Mouse (Mus musculus) lung, embryonic 14.5 days (tissue): Measurements from ENCODE around the gene Eln. TPM values are rescaled to one million over a fixed set of nuclear protein-coding genes. Genes with fewer than 3 reads are reported as not detected.
A peak's percentile ranks its signal among the peaks of the same experiment; 100 is the strongest.

ENCODE experiments used
- ATAC-seq: fragments of 200-750 bp; cut with Nextera tagmentation; 2 replicates; pipeline ENCODE4 v1.8.0; 2017; ENCODE audit warnings: mild to moderate bottlenecking, moderate TSS enrichment, moderate library complexity; ENCODE audit not compliant: insufficient read depth
- DNase-seq: peaks from one replicate; pipeline ENCODE4 v3.0.0-alpha.2; 2015
- H3K27ac ChIP-seq: fragments of 300-500 bp; sonication (generic); 2 replicates; pipeline ENCODE4 v1.5.1; 2014; ENCODE audit warnings: low read depth, mild to moderate bottlenecking, moderate library complexity
- H3K27me3 ChIP-seq: fragments of 300-500 bp; sonication (generic); 2 replicates; pipeline ENCODE4 v1.6.1; 2014; ENCODE audit warnings: low read length, control low read depth; ENCODE audit not compliant: insufficient read depth
- H3K36me3 ChIP-seq: fragments of 300-500 bp; sonication (generic); 2 replicates; pipeline ENCODE4 v1.6.1; 2014; ENCODE audit warnings: control low read depth; ENCODE audit not compliant: insufficient read depth
- H3K4me1 ChIP-seq: fragments of 300-500 bp; sonication (generic); 2 replicates; pipeline ENCODE4 v1.6.1; 2014; ENCODE audit warnings: antibody characterized with exemption, control low read depth; ENCODE audit not compliant: insufficient read depth
- H3K4me2 ChIP-seq: fragments of 300-500 bp; sonication (generic); 2 replicates; pipeline ENCODE4 v1.6.1; 2014; ENCODE audit warnings: mild to moderate bottlenecking
- H3K4me3 ChIP-seq: fragments of 300-500 bp; sonication (generic); 2 replicates; pipeline ENCODE4 v1.5.1; 2014; ENCODE audit warnings: low read depth, low read length
- H3K9ac ChIP-seq: fragments of 300-500 bp; sonication (generic); 2 replicates; pipeline ENCODE4 v1.6.1; 2014
- H3K9me3 ChIP-seq: fragments of 300-500 bp; sonication (generic); 2 replicates; pipeline ENCODE4 v1.6.1; 2016; ENCODE audit warnings: low read depth, low read length, control low read depth
- CTCF ChIP-seq: IDR thresholded peaks from 2 replicates; pipeline ENCODE4 v1.5.1; 2016; ENCODE audit warnings: antibody characterized with exemption, low read depth
- WGBS: fragments of 180-500 bp; shearing (Covaris S2); extraction: QIAGEN DNeasy Blood & Tissue Kit; methylation state at CpG from one replicate; pipeline ENCODE4 v1.1.7; 2014; 5-methylcytosine and 5-hydroxymethylcytosine counted together
- polyA plus RNA-seq: library from polyadenylated mRNA; unstranded; fragments of >200 nt; fragmentation: Nextera tagmentation; extraction: Ambion mirVana; gene quantifications from 2 replicates; pipeline ENCODE4 v1.2.1, GENCODE M21; 2014

Gene Eln
- polyA plus RNA-seq, 1 experiment from 2014 or later = 196 TPM

DNA sequence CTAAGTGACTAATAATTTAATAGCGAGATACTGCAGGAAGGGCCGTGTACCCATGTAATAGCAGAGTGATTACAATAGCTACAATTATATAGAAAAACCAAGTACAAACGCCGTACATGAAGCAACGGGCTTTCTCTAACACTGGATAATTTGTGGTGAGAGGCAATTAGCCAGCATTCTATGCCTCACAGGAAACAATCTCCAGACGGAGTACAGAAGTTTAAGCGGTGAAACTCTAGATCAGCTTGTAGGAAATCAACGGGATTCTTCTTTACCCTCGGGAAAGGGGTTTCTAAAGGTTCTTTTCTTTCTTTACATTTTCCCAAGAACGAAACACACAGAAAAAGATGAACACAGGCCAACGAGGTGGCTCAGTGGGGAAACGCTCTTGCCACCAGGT is 29.4 kb upstream of the Eln start:
- no peak overlapping the region for H3K27ac ChIP-seq
- no peak for ATAC-seq
- H3K27me3 ChIP-seq = no peaks in the 10 kb centered on the region
- H3K9me3 ChIP-seq = no peaks in the 10 kb centered on the region
- no peak for TF ChIP-seq CTCF
- 0 out of 2 replicates have a peak, but pooled peaks cover 2% of the 10 kb centered on the region for H3K4me1 ChIP-seq
- H3K4me3 ChIP-seq = no peak overlapping the region
- no peak for DNase-seq
- no peak overlapping the region for H3K9ac ChIP-seq
- H3K4me2 ChIP-seq = no peak overlapping the region
- no peaks in the 10 kb centered on the region for H3K36me3 ChIP-seq
- 80% methylated on average over 12 of the region's 12 CpGs for WGBS

DNA sequence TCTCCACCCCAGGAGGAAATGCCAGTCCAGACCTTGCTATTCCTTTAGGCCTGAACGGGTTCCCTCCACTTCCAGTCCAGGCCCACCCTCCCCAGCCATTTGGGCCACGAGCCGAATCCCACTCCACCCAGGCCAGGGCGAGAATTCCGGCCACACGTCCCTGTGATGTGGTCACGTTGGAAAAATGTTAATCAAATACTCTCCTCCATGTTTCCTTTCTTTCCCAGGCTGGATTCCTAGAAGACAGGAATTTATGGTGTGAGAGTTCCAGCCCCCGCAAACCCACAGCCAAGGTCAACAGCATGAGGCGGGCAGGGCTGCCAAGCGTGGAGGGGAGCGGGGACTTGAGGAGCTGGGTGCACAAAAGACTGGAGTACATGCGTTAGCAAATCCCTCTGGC is 25.4 kb upstream of the Eln start:
- WGBS = 61% methylated on average over 12 of the region's 12 CpGs
- H3K9me3 ChIP-seq = no peaks in the 10 kb centered on the region
- H3K36me3 ChIP-seq = no peaks in the 10 kb centered on the region
- no peak overlapping the region for H3K9ac ChIP-seq
- ATAC-seq (peak; percentile 46; the same call in 1 of the 2 replicates), DNase-seq (peak; percentile 39)
- no peak overlapping the region for H3K4me3 ChIP-seq
- no peak for TF ChIP-seq CTCF
- no peak overlapping the region for H3K4me2 ChIP-seq
- H3K27ac ChIP-seq = 0 out of 2 replicates have a peak overlapping the region, but pooled peaks have one; percentile 18
- 0 out of 2 replicates have a peak, but pooled peaks cover 4% of the 10 kb centered on the region for H3K4me1 ChIP-seq
- no peaks in the 10 kb centered on the region for H3K27me3 ChIP-seq

DNA sequence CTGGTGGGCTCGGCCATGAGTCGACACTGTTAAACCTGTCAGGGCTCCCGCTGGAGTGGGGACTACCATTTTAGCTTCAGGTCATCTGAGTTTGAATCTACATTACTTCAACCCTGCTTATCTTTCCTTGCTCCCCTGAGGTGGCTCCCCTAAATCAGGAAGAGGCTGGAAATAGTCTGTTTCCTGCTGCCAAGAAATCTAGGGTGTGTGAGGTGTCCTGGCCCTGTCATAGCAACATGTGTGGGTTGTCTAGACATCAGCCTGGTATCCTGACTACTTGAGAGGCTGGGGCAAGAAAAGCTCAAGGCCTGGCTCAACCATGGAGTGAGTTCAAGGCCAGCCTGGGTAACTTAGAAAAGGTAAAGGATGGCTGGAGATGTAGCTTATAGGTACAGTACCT is 24.6 kb upstream of the Eln start:
- Histone ChIP-seq H3K4me2 (no peak overlapping the region), H3K27ac (peak overlapping the region; percentile 51; the same call in 1 of the 2 replicates), H3K9ac (no peak overlapping the region), H3K9me3 (no peaks in the 10 kb centered on the region), H3K4me1 (0 out of 2 replicates have a peak, but pooled peaks cover 4% of the 10 kb centered on the region), H3K27me3 (no peaks in the 10 kb centered on the region), H3K36me3 (no peaks in the 10 kb centered on the region), H3K4me3 (no peak overlapping the region)
- ATAC-seq (no peak), DNase-seq (no peak)
- 68% methylated on average over 3 of the region's 3 CpGs for WGBS
- TF ChIP-seq CTCF = no peak

DNA sequence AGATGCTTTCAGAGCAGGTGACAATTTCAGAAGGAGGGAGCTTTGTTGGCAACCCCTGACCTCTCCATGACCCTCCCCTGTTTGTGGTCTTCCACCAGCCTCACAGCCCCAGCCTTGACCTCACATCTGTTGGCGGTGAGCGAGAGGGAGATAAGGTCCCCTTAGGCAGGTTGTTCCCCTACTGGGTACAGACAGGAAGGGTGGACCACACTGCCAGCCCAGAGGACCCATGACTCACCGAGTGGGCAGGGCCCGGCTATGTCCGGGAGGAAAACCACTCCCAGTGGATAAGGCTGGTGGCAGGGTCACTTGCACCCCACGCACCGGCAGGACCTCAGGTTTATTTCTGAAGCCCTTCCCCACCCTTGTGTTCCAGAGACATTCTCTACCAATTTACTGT is 22.1 kb upstream of the Eln start:
- Histone ChIP-seq H3K27ac (no peak overlapping the region), H3K9ac (no peak overlapping the region), H3K27me3 (no peaks in the 10 kb centered on the region), H3K4me1 (0 out of 2 replicates have a peak, but pooled peaks cover 4% of the 10 kb centered on the region), H3K4me2 (no peak overlapping the region), H3K36me3 (no peaks in the 10 kb centered on the region), H3K4me3 (no peak overlapping the region), H3K9me3 (no peaks in the 10 kb centered on the region)
- ATAC-seq (no peak), DNase-seq (no peak)
- WGBS = 53% methylated on average over 7 of the region's 7 CpGs
- no peak for TF ChIP-seq CTCF

DNA sequence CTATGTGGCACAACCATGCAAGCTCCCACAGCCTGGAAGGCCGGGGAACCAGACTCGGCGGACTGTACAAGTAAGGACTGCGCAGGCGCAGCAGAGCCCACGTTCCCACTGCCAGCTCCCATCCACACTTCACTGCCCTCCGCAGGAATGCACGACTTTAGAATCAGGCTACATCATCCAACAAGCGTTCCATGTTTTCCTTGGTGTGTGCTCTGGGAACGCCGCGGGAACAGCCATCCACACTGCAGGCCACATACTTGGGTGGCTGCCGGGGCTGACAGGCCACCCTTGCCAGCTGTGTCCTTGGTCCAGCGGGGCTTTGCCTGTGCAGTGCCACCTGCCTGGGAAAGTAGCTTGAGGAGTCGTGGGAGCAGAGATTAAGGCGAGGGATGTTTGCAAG is 18.3 kb upstream of the Eln start:
- Histone ChIP-seq H3K4me3 (no peak overlapping the region), H3K9me3 (no peaks in the 10 kb centered on the region), H3K36me3 (no peaks in the 10 kb centered on the region), H3K27ac (no peak overlapping the region), H3K4me1 (no peaks in the 10 kb centered on the region), H3K9ac (no peak overlapping the region), H3K4me2 (no peak overlapping the region), H3K27me3 (no peaks in the 10 kb centered on the region)
- DNase-seq = no peak
- no peak for TF ChIP-seq CTCF
- WGBS = 75% methylated on average over 16 of the region's 16 CpGs
- ATAC-seq = no peak

DNA sequence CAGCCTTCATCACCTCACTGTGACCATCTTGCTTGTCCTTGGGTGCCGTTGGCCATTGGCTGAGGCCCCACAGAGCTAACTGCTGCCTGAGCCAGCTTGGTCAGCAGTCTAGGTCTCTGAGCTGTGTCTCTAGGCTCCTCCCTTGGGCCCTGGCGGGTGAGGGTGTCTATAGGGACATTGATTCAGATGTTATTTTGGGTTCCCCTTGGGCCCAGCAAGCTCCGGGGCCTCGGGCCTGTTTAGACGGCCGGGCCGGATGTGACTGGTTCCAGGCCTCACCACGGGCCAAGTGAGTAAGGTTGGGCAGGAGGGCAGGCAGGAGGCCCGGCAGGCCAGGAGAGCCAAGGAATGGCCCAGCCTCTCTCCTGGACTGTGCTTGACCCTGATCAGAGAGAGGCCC is 16.2 kb upstream of the Eln start:
- WGBS = 80% methylated on average over 9 of the region's 9 CpGs
- ATAC-seq (no peak), DNase-seq (no peak)
- no peaks in the 10 kb centered on the region for H3K27me3 ChIP-seq
- no peak overlapping the region for H3K9ac ChIP-seq
- no peak overlapping the region for H3K27ac ChIP-seq
- no peak overlapping the region for H3K4me2 ChIP-seq
- H3K36me3 ChIP-seq = no peaks in the 10 kb centered on the region
- no peak for TF ChIP-seq CTCF
- no peak overlapping the region for H3K4me3 ChIP-seq
- H3K4me1 ChIP-seq = no peaks in the 10 kb centered on the region
- no peaks in the 10 kb centered on the region for H3K9me3 ChIP-seq

DNA sequence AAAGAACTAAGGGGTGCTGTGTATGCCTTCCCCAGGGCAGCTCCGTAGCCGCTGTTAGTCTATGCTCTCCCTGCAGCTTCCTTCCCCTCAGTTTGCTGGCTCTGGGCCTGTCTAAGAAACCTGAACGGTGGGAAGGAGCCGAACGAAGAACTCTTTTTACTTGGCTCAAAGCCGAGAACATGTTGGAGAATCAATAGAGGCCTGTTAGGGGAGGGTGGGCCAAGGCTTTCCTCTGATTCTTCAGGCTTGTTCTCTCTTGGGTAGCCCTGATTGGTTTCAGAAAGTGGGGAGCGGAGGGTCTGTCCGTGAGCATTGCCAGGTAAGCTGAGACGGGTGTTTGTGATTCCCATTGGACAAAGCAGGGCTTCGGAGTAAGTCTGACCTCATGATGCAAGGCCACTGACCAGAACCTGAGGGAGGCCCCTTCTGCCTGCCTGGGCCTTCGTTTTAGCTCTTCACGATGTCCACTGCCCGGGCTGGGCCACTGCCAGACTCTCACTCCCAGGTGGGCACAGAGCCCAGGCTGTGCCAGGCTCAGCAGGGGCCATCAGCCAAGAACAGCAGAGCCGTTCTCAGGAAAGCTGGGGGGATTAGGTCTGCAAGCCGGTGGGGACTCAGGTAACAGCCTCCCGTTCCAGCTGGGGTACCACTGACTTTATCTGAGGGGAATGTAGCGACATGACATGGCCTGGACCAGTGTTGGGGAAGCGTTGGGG is 14.4 kb upstream of the Eln start:
- no peaks in the 10 kb centered on the region for H3K4me1 ChIP-seq
- no peak for TF ChIP-seq CTCF
- ATAC-seq (peak; percentile 38; the same call in 1 of the 2 replicates), DNase-seq (no peak)
- WGBS = 65% methylated on average over 18 of the region's 18 CpGs
- H3K27ac ChIP-seq = no peak overlapping the region; the same call in 1 of the 2 replicates
- no peak overlapping the region for H3K9ac ChIP-seq
- no peak overlapping the region for H3K4me2 ChIP-seq
- H3K27me3 ChIP-seq = no peaks in the 10 kb centered on the region
- no peak overlapping the region for H3K4me3 ChIP-seq
- H3K36me3 ChIP-seq = no peaks in the 10 kb centered on the region
- no peaks in the 10 kb centered on the region for H3K9me3 ChIP-seq
